Mouse (Mus musculus) CH12.LX (cell line): ENCODE results near the gene Zfp800. TPM values are rescaled to one million over a fixed set of nuclear protein-coding genes. Genes with fewer than 3 reads are reported as not detected.

Experiments used
- DNase-seq: peaks from one replicate; pipeline ENCODE4 v3.0.0-alpha.2; 2013; ENCODE audit errors: extremely low read depth
- H3K27ac ChIP-seq: 2 replicates; pipeline ENCODE4 v1.5.1; 2012; ENCODE audit warnings: low read depth, mild to moderate bottlenecking, control low read depth, moderate library complexity; ENCODE audit not compliant: insufficient read depth
- H3K27me3 ChIP-seq: replicated peaks from 2 replicates; pipeline ENCODE3; 2012; ENCODE audit warnings: inconsistent platforms
- H3K36me3 ChIP-seq, 2 experiments: replicated peaks in 1 of 2; 2 replicates each; pipeline versions ENCODE3 to v1.6.1; 2012; ENCODE audit warnings: inconsistent platforms in 1 of 2, low read length in 1 of 2, mild to moderate bottlenecking in 1 of 2, mixed read lengths in 1 of 2, moderate library complexity in 1 of 2; ENCODE audit not compliant: control insufficient read depth in 1 of 2, insufficient read depth in 1 of 2
- H3K4me1 ChIP-seq, 2 experiments: 2 replicates each; pipeline ENCODE4 v1.6.1; 2012; ENCODE audit warnings: inconsistent platforms in 1 of 2, moderate library complexity in 1 of 2; ENCODE audit not compliant: insufficient read depth in 2 of 2, control insufficient read depth in 1 of 2
- H3K4me2 ChIP-seq: 2 replicates; pipeline ENCODE4 v1.6.1; 2012; ENCODE audit warnings: low read depth, mild to moderate bottlenecking, control low read depth; ENCODE audit not compliant: poor library complexity, insufficient read depth, severe bottlenecking
- H3K4me3 ChIP-seq, 3 experiments: fragments of 150-350 bp in 1 of 3; sonication (generic) in 1 of 3; replicated peaks in 1 of 3; 2 replicates each; pipeline versions ENCODE3 to v1.5.1; 2011 to 2012; ENCODE audit warnings: low read depth in 2 of 3, low read length in 2 of 3, mild to moderate bottlenecking in 2 of 3, moderate library complexity in 2 of 3, control low read depth in 1 of 3, improper control_type of control experiment in 1 of 3, inconsistent platforms in 1 of 3, mixed read lengths in 1 of 3; ENCODE audit not compliant: poor library complexity in 1 of 3
- H3K79me2 ChIP-seq: replicated peaks from 2 replicates; pipeline ENCODE4 v1.6.1; 2012; ENCODE audit warnings: mild to moderate bottlenecking, moderate library complexity; ENCODE audit not compliant: control insufficient read depth, poor library complexity, insufficient read depth, severe bottlenecking; ENCODE audit errors: extremely low read depth
- H3K9ac ChIP-seq: 2 replicates; pipeline ENCODE4 v1.6.1; 2012; ENCODE audit warnings: low read depth, mild to moderate bottlenecking, control low read depth, moderate library complexity; ENCODE audit not compliant: insufficient read depth
- H3K9me3 ChIP-seq: replicated peaks from 2 replicates; pipeline ENCODE3; 2012; ENCODE audit warnings: low read length, inconsistent platforms, mixed read lengths
- CHD1 ChIP-seq: IDR thresholded peaks from 2 replicates; pipeline ENCODE4 v1.6.1; 2012; ENCODE audit warnings: low read depth, low read length, improper control_type of control experiment, inconsistent platforms
- CHD2 ChIP-seq: IDR thresholded peaks from 2 replicates; pipeline ENCODE4 v1.6.1; 2011; ENCODE audit warnings: low read length, improper control_type of control experiment
- E2F4 ChIP-seq: IDR thresholded peaks from 2 replicates; pipeline ENCODE4 v1.6.1; 2011; ENCODE audit warnings: low read depth, low read length, improper control_type of control experiment; ENCODE audit not compliant: insufficient replicate concordance
- EP300 ChIP-seq: IDR thresholded peaks from 2 replicates; pipeline ENCODE4 v1.6.1; 2011; ENCODE audit warnings: low read length, improper control_type of control experiment
- GABPA ChIP-seq: IDR thresholded peaks from 2 replicates; pipeline ENCODE4 v1.6.1; 2012; ENCODE audit warnings: low read depth, low read length, improper control_type of control experiment, inconsistent platforms; ENCODE audit not compliant: insufficient replicate concordance
- HCFC1 ChIP-seq: IDR thresholded peaks from 2 replicates; pipeline ENCODE4 v1.6.1; 2012; ENCODE audit warnings: low read depth, mild to moderate bottlenecking, inconsistent platforms, low read length, improper control_type of control experiment
- IRF4 ChIP-seq: IDR thresholded peaks from 2 replicates; pipeline ENCODE4 v1.6.1; 2014; ENCODE audit warnings: low read depth, mild to moderate bottlenecking, inconsistent platforms, low read length, improper control_type of control experiment
- JUND ChIP-seq: conservative IDR thresholded peaks from 2 replicates; pipeline ENCODE4 v1.6.1; 2011; ENCODE audit warnings: low read depth, low read length, improper control_type of control experiment
- KAT2A ChIP-seq: IDR thresholded peaks from 2 replicates; pipeline ENCODE4 v1.6.1; 2012; ENCODE audit warnings: low read length, improper control_type of control experiment, inconsistent platforms; ENCODE audit not compliant: insufficient replicate concordance
- MAX ChIP-seq: IDR thresholded peaks from 2 replicates; pipeline ENCODE4 v1.6.1; 2011; ENCODE audit warnings: low read length, improper control_type of control experiment
- MEF2A ChIP-seq: IDR thresholded peaks from 2 replicates; pipeline ENCODE4 v1.6.1; 2014; ENCODE audit warnings: low read depth, mild to moderate bottlenecking, inconsistent platforms, low read length, improper control_type of control experiment, borderline replicate concordance
- NRF1 ChIP-seq: IDR thresholded peaks from 2 replicates; pipeline ENCODE4 v1.6.1; 2014; ENCODE audit warnings: low read depth, mild to moderate bottlenecking, inconsistent platforms, low read length, improper control_type of control experiment, moderate library complexity
- PAX5 ChIP-seq: IDR thresholded peaks from 2 replicates; pipeline ENCODE4 v1.6.1; 2012; ENCODE audit warnings: low read length, inconsistent platforms, mixed read lengths
- POLR2AphosphoS2 ChIP-seq: IDR thresholded peaks from 2 replicates; pipeline ENCODE4 v1.6.1; 2011; ENCODE audit warnings: low read depth, low read length, improper control_type of control experiment
- RAD21 ChIP-seq: IDR thresholded peaks from 2 replicates; pipeline ENCODE4 v1.6.1; 2011; ENCODE audit warnings: low read depth, mild to moderate bottlenecking, low read length, improper control_type of control experiment, moderate library complexity
- RCOR1 ChIP-seq: conservative IDR thresholded peaks from 2 replicates; pipeline ENCODE4 v1.6.1; 2012; ENCODE audit warnings: low read depth, mild to moderate bottlenecking, inconsistent platforms, low read length, improper control_type of control experiment
- SIN3A ChIP-seq: IDR thresholded peaks from 2 replicates; pipeline ENCODE4 v1.6.1; 2012; ENCODE audit warnings: low read length, improper control_type of control experiment, inconsistent platforms
- SMC3 ChIP-seq: IDR thresholded peaks from 2 replicates; pipeline ENCODE4 v1.6.1; 2011; ENCODE audit warnings: low read depth, low read length, improper control_type of control experiment
- USF1 ChIP-seq: IDR thresholded peaks from 2 replicates; pipeline ENCODE4 v1.6.1; 2014; ENCODE audit warnings: low read depth, mild to moderate bottlenecking, inconsistent platforms, low read length, improper control_type of control experiment
- USF2 ChIP-seq: conservative IDR thresholded peaks from 2 replicates; pipeline ENCODE4 v1.6.1; 2011; ENCODE audit warnings: low read depth, low read length, improper control_type of control experiment
- ZC3H11A ChIP-seq: IDR thresholded peaks from 2 replicates; pipeline ENCODE4 v1.6.1; 2012; ENCODE audit warnings: low read depth, mild to moderate bottlenecking, inconsistent platforms, low read length, improper control_type of control experiment
- ZNF384 ChIP-seq: IDR thresholded peaks from 2 replicates; pipeline ENCODE4 v1.6.1; 2012; ENCODE audit warnings: low read depth, low read length, improper control_type of control experiment, inconsistent platforms
- dilution Hi-C: fragments of 300-500 bp; cut with MboI; formaldehyde crosslinking; loops from 2 replicates; pipeline ENCODE4 v1.14.3; 2020; ENCODE audit warnings: low sequenced_read_pairs; ENCODE audit not compliant: extremely low pct_unique_long_range_greater_than_20kb, extremely low pct_ligation_motif_present
- in situ Hi-C: fragments of 300-500 bp; cut with MboI; formaldehyde crosslinking; loops from 3 replicates; pipeline ENCODE4 v1.14.3; 2019; ENCODE audit warnings: low sequenced_read_pairs, low pct_ligation_motif_present, low pct_unique_long_range_greater_than_20kb, mixed read lengths
- polyA plus RNA-seq: library from polyadenylated mRNA; unstranded; fragments of >175 nt; gene quantifications from 2 replicates; pipeline ENCODE4 v1.2.1, GENCODE M21; 2012; ENCODE audit warnings: low read depth; ENCODE audit not compliant: insufficient read length
- total RNA-seq, 2 experiments: library from RNA; depleted of rRNA; stranded (reverse); fragments of 300-350 nt in 1 of 2; fragments of >200 nt in 1 of 2; gene quantifications; 2 replicates each; pipeline ENCODE4 v1.2.3; 2012 to 2014

Zfp800 gene
- total and polyA plus RNA-seq, 3 experiments, result 19.1 to 49.5 (median 19.5) TPM

DNA sequence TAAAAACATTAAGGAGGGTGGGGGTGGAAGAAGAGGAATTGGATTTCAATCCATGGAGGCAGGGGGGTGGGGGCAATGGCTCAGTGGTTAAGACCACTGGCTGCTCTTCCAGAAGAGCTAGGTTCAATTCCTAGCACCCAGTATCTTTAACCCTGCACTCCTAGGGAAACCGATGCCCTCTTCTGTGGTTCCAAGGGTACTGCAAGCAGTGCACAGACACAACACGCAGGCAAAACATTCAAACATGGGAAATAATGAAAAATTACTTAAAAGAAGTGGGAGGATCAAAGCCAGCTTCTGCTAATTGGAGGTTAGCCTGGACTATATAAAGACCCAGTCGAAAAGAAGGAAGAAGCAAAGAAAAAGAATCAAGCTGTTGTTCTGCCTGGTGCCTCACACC lies 921 bp upstream of the Zfp800 start:
- DNase-seq, result no peak
- dilution Hi-C loops (no loop called here), in situ Hi-C loops (loop anchor here (10.0 to 25.0 kb wide), 2 partner anchors 254 to 736 kb away; no protein-coding TSS in a partner anchor)
- H3K9ac ChIP-seq, result no peak overlapping the region
- no peaks in the 10 kb centered on the region for H3K27me3 ChIP-seq
- H3K36me3 ChIP-seq, result no peaks in the 10 kb centered on the region
- H3K4me1 ChIP-seq, result peaks cover 0 to 14% of the 10 kb centered on the region in 2 experiments; a peak in 1 of 4 replicates
- H3K4me3 ChIP-seq, result no peak overlapping the region
- H3K79me2 ChIP-seq, result no peaks in the 10 kb centered on the region
- TF ChIP-seq KAT2A (no peak), MAX (no peak), NRF1 (no peak), CHD1 (no peak), PAX5 (no peak), RCOR1 (no peak), CHD2 (no peak), MEF2A (no peak), ZNF384 (no peak), POLR2AphosphoS2 (no peak), E2F4 (no peak), GABPA (no peak), HCFC1 (no peak), SIN3A (no peak), ZC3H11A (no peak), JUND (no peak), SMC3 (no peak), EP300 (no peak)
- H3K4me2 ChIP-seq, result no peak overlapping the region
- no peak overlapping the region for H3K27ac ChIP-seq
- H3K9me3 ChIP-seq, result peaks cover 5% of the 10 kb centered on the region

GRCm38 (mm10) chr6:28396853-28397457 lies 850 bp downstream of the Zfp800 start:
- Histone ChIP-seq H3K9ac (no peak overlapping the region), H3K36me3 (no peaks in the 10 kb centered on the region), H3K9me3 (peaks cover 5% of the 10 kb centered on the region), H3K27ac (no peak overlapping the region), H3K79me2 (no peaks in the 10 kb centered on the region), H3K27me3 (no peaks in the 10 kb centered on the region), H3K4me1 (peaks cover 0 to 14% of the 10 kb centered on the region in 2 experiments; a peak in 1 of 4 replicates), H3K4me2 (no peak overlapping the region), H3K4me3 (no peak overlapping the region)
- in situ Hi-C loops, result loop anchor here (10.0 to 25.0 kb wide), 2 partner anchors 252 to 735 kb away; no protein-coding TSS in a partner anchor
- dilution Hi-C loops, result no loop called here
- no peak for TF ChIP-seq RAD21
- 0 out of 2 replicates have a peak, but pooled peaks have one; percentile 14 for TF ChIP-seq EP300
- TF ChIP-seq USF2, result no peak
- no peak for TF ChIP-seq PAX5
- TF ChIP-seq ZNF384, result no peak
- no peak for TF ChIP-seq JUND
- no peak for TF ChIP-seq USF1
- 0 out of 2 replicates have a peak, but pooled peaks have one; percentile 40 for TF ChIP-seq IRF4
- no peak for TF ChIP-seq HCFC1
- no peak for TF ChIP-seq POLR2AphosphoS2
- no peak for DNase-seq
